Mouse (Mus musculus) liver, adult 2 months (tissue): ENCODE measurements around the gene Iqgap3.

ENCODE experiments used
- CTCF ChIP-seq: fragments of 200-500 bp; IDR thresholded peaks from 2 replicates; pipeline ENCODE4 v1.5.1; 2011; ENCODE audit warnings: low read depth, low read length, control low read depth
- POLR2A ChIP-seq: fragments of 200-500 bp; IDR thresholded peaks from 2 replicates; pipeline ENCODE4 v1.6.1; 2011; ENCODE audit warnings: low read length, control low read depth; ENCODE audit not compliant: insufficient read depth; ENCODE audit errors: extremely low read depth

GRCm38 (mm10) chr3:88170361-88170760 is 88.6 kb downstream of the Iqgap3 start:
- TF ChIP-seq CTCF (no peak), POLR2A (no peak)
